Mouse (Mus musculus): ENCODE results near the gene Rbm17. TPM values are rescaled to one million over a fixed set of nuclear protein-coding genes. Genes with fewer than 3 reads are reported as not detected.

The Rbm17 gene
- polyA plus RNA-seq (2012; rRNA removed): 6.4 and 7.6 TPM in 2 replicates

GRCm38 (mm10) chr2:11604053-11604452, at the start of gene Rbm17:
Rbm17 (minus strand) TSS chr2:11604153.

GRCm38 (mm10) chr2:11642451-11642941, 38.5 kb upstream of the Rbm17 start, which contains the start of gene Il2ra:
Il2ra (plus strand) TSS chr2:11642807.

GRCm38 (mm10) chr2:11625890-11626289, 21.9 kb upstream of the Rbm17 start, which contains the start of gene Gm17490:
Gm17490 (minus strand) TSS chr2:11626264.

GRCm38 (mm10) chr2:11553471-11554400, 50.2 kb downstream of the Rbm17 start, which contains the start of gene Pfkfb3:
Pfkfb3 (minus strand) TSS chr2:11554077.

Other genes with a start within 250 kb of the Rbm17 start
- 4.0 and 4.1 TPM in 2 replicates for gene Pfkfb3, start 50.1 kb downstream of the Rbm17 start, polyA plus RNA-seq (2012; rRNA removed)
- gene Gm17490, start 22.1 kb upstream of the Rbm17 start, polyA plus RNA-seq (2012; rRNA removed): not detected in 2 replicates
- 0.02 and 0.15 TPM in 2 replicates for gene Il2ra, start 38.7 kb upstream of the Rbm17 start, polyA plus RNA-seq (2012; rRNA removed)
- gene Il15ra, start 101.1 kb upstream of the Rbm17 start, polyA plus RNA-seq (2012; rRNA removed): 6.4 and 8.4 TPM in 2 replicates
- gene Fbh1, start 173.4 kb upstream of the Rbm17 start, polyA plus RNA-seq (2012; rRNA removed): 11.0 and 15.3 TPM in 2 replicates
- gene Ankrd16, start 173.7 kb upstream of the Rbm17 start, polyA plus RNA-seq (2012; rRNA removed): 14.9 and 23.0 TPM in 2 replicates